Mouse (Mus musculus) cerebellum, adult 2 months (tissue): ENCODE results near the gene Gpr45. TPM values are rescaled to one million over a fixed set of nuclear protein-coding genes. Genes with fewer than 3 reads are reported as not detected.

Experiments
- DNase-seq, 2 experiments: peaks; one replicate each; pipeline ENCODE4 v3.0.0; 2021
- H3K27ac ChIP-seq: fragments of 200-500 bp; 2 replicates; pipeline ENCODE4 v1.5.1; 2012; ENCODE audit warnings: low read length, control low read depth, inconsistent platforms; ENCODE audit not compliant: insufficient read depth
- H3K27me3 ChIP-seq: fragments of 200-500 bp; 2 replicates; pipeline ENCODE4 v1.6.1; 2012; ENCODE audit warnings: inconsistent platforms, mild to moderate bottlenecking, low read length, moderate library complexity; ENCODE audit not compliant: control insufficient read depth, insufficient read depth
- H3K4me1 ChIP-seq: fragments of 200-500 bp; 2 replicates; pipeline ENCODE4 v1.6.1; 2011; ENCODE audit warnings: low read length; ENCODE audit not compliant: control insufficient read depth, insufficient read depth
- H3K4me3 ChIP-seq: fragments of 200-500 bp; replicated peaks from 2 replicates; pipeline ENCODE3; 2011; ENCODE audit warnings: mild to moderate bottlenecking, low read depth, low read length, control low read depth; ENCODE audit not compliant: insufficient read depth
- CTCF ChIP-seq: fragments of 200-500 bp; IDR thresholded peaks from 2 replicates; pipeline ENCODE4 v1.5.1; 2011; ENCODE audit warnings: low read depth, mild to moderate bottlenecking, control low read depth, low read length, moderate library complexity, borderline replicate concordance; ENCODE audit not compliant: insufficient read depth
- POLR2A ChIP-seq: fragments of 200-500 bp; IDR thresholded peaks from 2 replicates; pipeline ENCODE4 v1.6.1; 2011; ENCODE audit warnings: low read length, control low read depth, borderline replicate concordance; ENCODE audit not compliant: insufficient read depth
- WGBS: fragments of 180-500 bp; shearing (Covaris S2); methylation state at CpG from one replicate; pipeline ENCODE4 v1.1.7; 2018; 5-methylcytosine and 5-hydroxymethylcytosine counted together
- polyA plus RNA-seq: library from polyadenylated mRNA; depleted of rRNA; stranded (reverse); fragments of >200 nt; gene quantifications from 2 replicates; pipeline ENCODE4 v1.2.3, GENCODE M21; 2012; rRNA removed

Gene Gpr45
- polyA plus RNA-seq, 1 experiment, result 5.8 TPM

DNA sequence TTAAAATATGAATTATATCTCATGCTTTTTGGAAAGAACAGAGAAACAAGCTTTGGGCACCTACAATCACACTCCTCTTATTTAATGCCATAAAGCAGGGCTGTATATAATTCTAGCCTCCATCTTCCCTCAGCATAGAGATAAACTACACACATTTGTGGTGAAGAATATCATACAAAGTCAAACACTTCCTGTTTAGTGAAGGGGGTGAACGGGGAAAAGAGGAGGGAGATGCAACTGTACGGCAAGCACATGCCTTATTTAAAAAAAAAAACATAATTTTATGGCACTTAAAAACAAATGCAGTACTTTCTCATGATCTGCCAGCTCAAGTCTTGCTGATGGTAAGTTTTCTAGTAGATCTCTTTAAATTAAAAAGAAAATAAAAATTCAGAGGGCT, 125.5 kb downstream of the Gpr45 start:
- no peak for TF ChIP-seq CTCF
- peaks cover 18% of the 10 kb centered on the region for H3K4me1 ChIP-seq
- WGBS, result 87% methylated on average over 2 of the region's 2 CpGs
- no peaks in the 10 kb centered on the region for H3K27me3 ChIP-seq
- DNase-seq, result no peak
- H3K4me3 ChIP-seq, result no peak overlapping the region
- H3K27ac ChIP-seq, result no peak overlapping the region

DNA sequence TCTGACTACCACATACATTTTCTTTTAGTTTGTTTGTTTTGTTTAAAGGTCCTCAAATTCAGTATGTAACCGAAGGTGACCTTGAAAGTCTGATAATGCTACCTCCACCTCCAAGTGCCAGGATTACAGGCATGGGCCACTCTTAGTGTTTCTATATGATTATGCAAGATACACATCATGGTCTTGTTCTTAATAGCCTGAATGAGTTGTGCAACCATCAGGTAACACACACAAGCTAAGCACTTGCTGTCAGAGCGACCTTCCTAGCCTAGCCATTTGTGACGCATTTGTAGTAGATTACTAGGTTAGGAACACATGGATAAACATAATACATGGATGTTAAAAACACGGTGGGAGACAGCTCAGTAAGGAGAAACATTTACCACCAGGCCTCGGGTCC, 130.3 kb downstream of the Gpr45 start:
- no peak overlapping the region for H3K4me3 ChIP-seq
- H3K27ac ChIP-seq, result no peak overlapping the region
- peaks cover 3% of the 10 kb centered on the region for H3K4me1 ChIP-seq
- DNase-seq, result no peak
- TF ChIP-seq CTCF, result no peak
- no peak for TF ChIP-seq POLR2A
- 90% methylated on average over 5 of the region's 5 CpGs for WGBS
- H3K27me3 ChIP-seq, result no peaks in the 10 kb centered on the region

Other genes with a start within 250 kb of the Gpr45 start
- gene Mrps9, start 101.6 kb upstream of the Gpr45 start, polyA plus RNA-seq, result 57.7 and 58.8 TPM in 2 replicates
- gene Tgfbrap1, start 145.8 kb downstream of the Gpr45 start, polyA plus RNA-seq, result 37.8 and 39.7 TPM in 2 replicates
- 25.8 and 26.5 TPM in 2 replicates for gene AI597479, start 145.8 kb downstream of the Gpr45 start, polyA plus RNA-seq
- 5.5 and 6.2 TPM in 2 replicates for gene Fhl2, start 244.1 kb downstream of the Gpr45 start, polyA plus RNA-seq